ENCODE assay signal across 17 mouse cellular contexts in the genomic region with DNA sequence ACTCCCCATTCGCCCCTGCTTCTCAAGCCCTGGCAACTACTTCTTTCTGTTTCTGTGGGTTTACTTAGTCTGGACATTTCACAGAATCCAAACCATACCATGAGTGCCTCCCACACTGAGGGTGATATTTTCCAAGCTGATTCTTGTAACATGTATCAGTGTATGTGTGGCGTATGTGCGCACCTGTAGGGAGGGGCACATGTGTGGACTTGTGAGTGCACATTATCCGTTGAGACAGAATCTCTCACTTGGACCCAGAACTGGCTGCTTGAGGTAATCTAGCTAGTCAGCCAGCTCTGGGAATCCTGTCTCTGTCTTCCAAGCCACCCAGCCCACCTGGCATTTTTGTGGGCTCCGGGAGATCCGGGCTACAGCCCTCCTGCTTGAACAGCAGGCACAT. TPM values are rescaled to one million over a fixed set of nuclear protein-coding genes. Genes with fewer than 3 reads are reported as not detected.
DNase-seq lines count a peak whose midpoint lies in the region; ATAC-seq and TF ChIP-seq lines count a peak whose summit lies in the region.
"Had no signal": no experiment of that assay in that cellular context is flagged by ENCODE, and none has a peak within 500 bp of the region (broad histone marks: within the 10 kb centered on the region; RNA-seq: fewer than 3 reads in every experiment).

No protein-coding gene starts in this region.

- TF ChIP-seq POLR2A in cortical plate, adult 2 months (IDR thresholded peaks at IDR 0.05; ENCODE audit: extremely low read depth, insufficient read depth, low read length), result no peak

- DNase-seq in forebrain, embryonic 14.5 days (ENCODE audit: low spot score), result no peak
- DNase-seq in forebrain, embryonic 11.5 days (ENCODE audit: low spot score), result no peak
- no peak for DNase-seq in limb, embryonic 10.5 days (ENCODE audit: low spot score)
- no peak for DNase-seq in retina, embryonic 14.5 days (ENCODE audit: low spot score)
- DNase-seq: cerebellum, adult 18-20 months; gastrocnemius, postnatal 14 days; kidney, postnatal 4 days; liver; lung, adult 2 months; right cerebral cortex, postnatal 4 days; thymus, postnatal 36 days had no signal

- H3K36me3 ChIP-seq in forebrain, embryonic 14.5 days (ENCODE audit: control insufficient read depth, insufficient read depth, low read length), result no peaks in the 10 kb centered on the region
- H3K36me3 ChIP-seq in forebrain, embryonic 11.5 days (ENCODE audit: control insufficient read depth, insufficient read depth, low read length), result no peaks in the 10 kb centered on the region
- no peaks in the 10 kb centered on the region for H3K36me3 ChIP-seq in limb, embryonic 13.5 days
- H3K36me3 ChIP-seq in limb, embryonic 10.5 days, result 0 out of 2 replicates have a peak, but pooled peaks cover 4% of the 10 kb centered on the region
- H3K36me3 ChIP-seq in stomach, embryonic 15.5 days, result no peaks in the 10 kb centered on the region
- H3K36me3 ChIP-seq: hindbrain, embryonic 12.5 days had no signal

- 0 out of 2 replicates have a peak overlapping the region, but pooled peaks have one; percentile 33 for H3K27ac ChIP-seq in forebrain, embryonic 14.5 days (ENCODE audit: low read depth, low read length)
- H3K27ac ChIP-seq in forebrain, embryonic 11.5 days (ENCODE audit: low read depth, low read length), result no peak overlapping the region
- H3K27ac ChIP-seq in limb, embryonic 13.5 days, result no peak overlapping the region
- no peak overlapping the region for H3K27ac ChIP-seq in limb, embryonic 10.5 days
- H3K27ac ChIP-seq in cortical plate, adult 2 months (ENCODE audit: insufficient read depth, low read length), result peak overlapping the region; percentile 32; the same call in 1 of the 2 replicates
- peak overlapping the region; percentile 55 for H3K27ac ChIP-seq in stomach, embryonic 15.5 days
- H3K27ac ChIP-seq: hindbrain, embryonic 12.5 days had no signal

- TF ChIP-seq CTCF in cortical plate, adult 2 months (IDR thresholded peaks at IDR 0.05; ENCODE audit: extremely low read depth, insufficient read depth, low read length), result no peak

- H3K4me3 ChIP-seq in forebrain, embryonic 14.5 days (ENCODE audit: low read depth, low read length), result no peak overlapping the region
- no peak overlapping the region for H3K4me3 ChIP-seq in forebrain, embryonic 11.5 days (ENCODE audit: low read depth, low read length)
- H3K4me3 ChIP-seq in limb, embryonic 13.5 days, result no peak overlapping the region
- H3K4me3 ChIP-seq in limb, embryonic 10.5 days, result no peak overlapping the region
- no peak overlapping the region for H3K4me3 ChIP-seq in cortical plate, adult 2 months (ENCODE audit: insufficient read depth, low read length)
- H3K4me3 ChIP-seq in stomach, embryonic 15.5 days (replicated peaks), result no peak overlapping the region
- H3K4me3 ChIP-seq: hindbrain, embryonic 12.5 days had no signal

- peaks cover 39% of the 10 kb centered on the region for H3K4me1 ChIP-seq in forebrain, embryonic 14.5 days (ENCODE audit: control insufficient read depth, insufficient read depth, low read length)
- H3K4me1 ChIP-seq in forebrain, embryonic 11.5 days (replicated peaks; ENCODE audit: control insufficient read depth, insufficient read depth, low read length), result 0 out of 2 replicates have a peak, but pooled peaks cover 4% of the 10 kb centered on the region
- peaks cover 25% of the 10 kb centered on the region for H3K4me1 ChIP-seq in limb, embryonic 13.5 days
- peaks cover 33% of the 10 kb centered on the region for H3K4me1 ChIP-seq in limb, embryonic 10.5 days
- peaks cover 12% of the 10 kb centered on the region for H3K4me1 ChIP-seq in cortical plate, adult 2 months (ENCODE audit: control insufficient read depth, insufficient read depth, low read length)
- peaks cover 38% of the 10 kb centered on the region for H3K4me1 ChIP-seq in stomach, embryonic 15.5 days

- no peaks in the 10 kb centered on the region; the same call in 1 of the 2 replicates for H3K27me3 ChIP-seq in forebrain, embryonic 14.5 days (replicated peaks; ENCODE audit: control insufficient read depth, insufficient read depth, low read length)
- H3K27me3 ChIP-seq in forebrain, embryonic 11.5 days (ENCODE audit: control insufficient read depth, insufficient read depth, low read length), result no peaks in the 10 kb centered on the region
- no peaks in the 10 kb centered on the region for H3K27me3 ChIP-seq in limb, embryonic 13.5 days
- H3K27me3 ChIP-seq in limb, embryonic 10.5 days (ENCODE audit: low read depth, poor library complexity, severe bottlenecking), result peaks cover 5% of the 10 kb centered on the region
- no peaks in the 10 kb centered on the region for H3K27me3 ChIP-seq in stomach, embryonic 15.5 days (replicated peaks)
- H3K27me3 ChIP-seq: hindbrain, embryonic 12.5 days had no signal

- no peak for ATAC-seq in forebrain, embryonic 14.5 days
- no peak for ATAC-seq in forebrain, embryonic 11.5 days (replicated peaks; ENCODE audit: low FRiP score)
- no peak for ATAC-seq in limb, embryonic 13.5 days (ENCODE audit: low FRiP score, low read depth)
- ATAC-seq in stomach, embryonic 15.5 days (ENCODE audit: insufficient read depth, low FRiP score, low read depth), result no peak

- 80% methylated on average over 6 of the region's 6 CpGs for WGBS in forebrain, embryonic 14.5 days
- 90% methylated on average over 6 of the region's 6 CpGs for WGBS in forebrain, embryonic 11.5 days
- WGBS in limb, embryonic 13.5 days, result 67% methylated on average over 6 of the region's 6 CpGs
- WGBS in limb, embryonic 10.5 days, result 70% methylated on average over 6 of the region's 6 CpGs
- 74% methylated on average over 6 of the region's 6 CpGs for WGBS in stomach, embryonic 15.5 days

- no peak overlapping the region for H3K4me2 ChIP-seq in forebrain, embryonic 14.5 days (ENCODE audit: low read length)
- H3K4me2 ChIP-seq in forebrain, embryonic 11.5 days (ENCODE audit: low read depth, low read length, severe bottlenecking), result no peak overlapping the region
- peak overlapping the region; percentile 17 for H3K4me2 ChIP-seq in limb, embryonic 13.5 days (replicated peaks)
- H3K4me2 ChIP-seq in stomach, embryonic 15.5 days, result no peak overlapping the region
- H3K4me2 ChIP-seq: heart, embryonic 11.5 days; hindbrain, embryonic 12.5 days had no signal

- no peak overlapping the region for H3K9ac ChIP-seq in forebrain, embryonic 14.5 days (ENCODE audit: low read length)
- no peak overlapping the region for H3K9ac ChIP-seq in forebrain, embryonic 11.5 days (ENCODE audit: low read length)
- no peak overlapping the region for H3K9ac ChIP-seq in limb, embryonic 13.5 days
- H3K9ac ChIP-seq in stomach, embryonic 15.5 days, result no peak overlapping the region
- H3K9ac ChIP-seq: hindbrain, embryonic 12.5 days had no signal

- H3K9me3 ChIP-seq in forebrain, embryonic 14.5 days (replicated peaks; ENCODE audit: control insufficient read depth, low read length), result no peaks in the 10 kb centered on the region
- H3K9me3 ChIP-seq in forebrain, embryonic 11.5 days (ENCODE audit: control insufficient read depth, low read length), result no peaks in the 10 kb centered on the region
- H3K9me3 ChIP-seq in limb, embryonic 13.5 days, result no peaks in the 10 kb centered on the region
- no peaks in the 10 kb centered on the region for H3K9me3 ChIP-seq in limb, embryonic 10.5 days (replicated peaks)
- H3K9me3 ChIP-seq in stomach, embryonic 15.5 days, result no peaks in the 10 kb centered on the region
- H3K9me3 ChIP-seq: hindbrain, embryonic 12.5 days had no signal

RNA-seq across cellular contexts. Expression of a gene that starts 2.5 kb away (rescaled TPM):
- polyA plus RNA-seq in forebrain, embryonic 14.5 days (2014; fragmentation: Nextera tagmentation; extraction: Ambion mirVana), result 13.7 and 16.3 TPM in 2 replicates
- 23.2 and 24.2 TPM in 2 replicates for polyA plus RNA-seq in forebrain, embryonic 11.5 days (2014; fragmentation: Nextera tagmentation; extraction: Ambion mirVana)
- 21.6 and 21.7 TPM in 2 replicates for polyA plus RNA-seq in limb, embryonic 13.5 days (2015; fragmentation: Nextera tagmentation; extraction: Ambion mirVana)
- 20.1 and 20.6 TPM in 2 replicates for polyA plus RNA-seq in limb, embryonic 10.5 days (2016; fragmentation: Nextera tagmentation; extraction: Ambion mirVana)
- 35.5 and 37.0 TPM in 2 replicates for polyA plus RNA-seq in cortical plate, adult 2 months (2012; rRNA removed)
- polyA plus RNA-seq in stomach, embryonic 15.5 days (2015; fragmentation: Nextera tagmentation; extraction: Ambion mirVana), result 26.6 and 29.0 TPM in 2 replicates

RNA-seq across cellular contexts. Expression of a gene that starts 53.6 kb away (rescaled TPM):
- polyA plus RNA-seq in forebrain, embryonic 14.5 days (2014; fragmentation: Nextera tagmentation; extraction: Ambion mirVana), result not detected in 2 replicates
- not detected in 2 replicates for polyA plus RNA-seq in forebrain, embryonic 11.5 days (2014; fragmentation: Nextera tagmentation; extraction: Ambion mirVana)
- polyA plus RNA-seq in limb, embryonic 13.5 days (2015; fragmentation: Nextera tagmentation; extraction: Ambion mirVana), result not detected in 2 replicates
- polyA plus RNA-seq in limb, embryonic 10.5 days (2016; fragmentation: Nextera tagmentation; extraction: Ambion mirVana), result not detected in 2 replicates
- 0.04 and 0.06 TPM in 2 replicates for polyA plus RNA-seq in cortical plate, adult 2 months (2012; rRNA removed)
- not detected in 2 replicates for polyA plus RNA-seq in stomach, embryonic 15.5 days (2015; fragmentation: Nextera tagmentation; extraction: Ambion mirVana)
- polyA plus RNA-seq: C2C12; hindbrain, embryonic 12.5 days; lung, adult 2 months had no signal

Comparison
In these comparisons a context has a peak if more than half of its experiments do, and no peak if none do; other contexts are left out.
1. H3K27ac ChIP-seq: peak in forebrain, embryonic 14.5 days (single experiment), cortical plate, adult 2 months (single experiment) and stomach, embryonic 15.5 days (single experiment); none in forebrain, embryonic 11.5 days (single experiment), limb, embryonic 13.5 days (single experiment) and limb, embryonic 10.5 days (single experiment).